Mouse (Mus musculus) midbrain, embryonic 10.5 days (tissue): ENCODE measurements around the gene 1700056E22Rik. TPM values are rescaled to one million over a fixed set of nuclear protein-coding genes. Genes with fewer than 3 reads are reported as not detected.
A peak's percentile ranks its signal among the peaks of the same experiment; 100 is the strongest.

Experiments used
- DNase-seq: peaks from one replicate; pipeline ENCODE4 v3.0.0-alpha.2; 2017; ENCODE audit warnings: low spot score
- H3K27ac ChIP-seq: fragments of 300-500 bp; sonication (generic); replicated peaks from 2 replicates; pipeline ENCODE4 v1.5.1; 2016; ENCODE audit warnings: mild to moderate bottlenecking
- H3K27me3 ChIP-seq: fragments of 300-500 bp; sonication (generic); 2 replicates; pipeline ENCODE4 v1.6.1; 2016; ENCODE audit warnings: low read depth, mild to moderate bottlenecking; ENCODE audit not compliant: poor library complexity, severe bottlenecking
- H3K36me3 ChIP-seq: fragments of 300-500 bp; sonication (generic); 2 replicates; pipeline ENCODE4 v1.6.1; 2016; ENCODE audit warnings: mild to moderate bottlenecking, moderate library complexity
- H3K4me1 ChIP-seq: fragments of 300-500 bp; sonication (generic); 2 replicates; pipeline ENCODE4 v1.6.1; 2016
- H3K4me3 ChIP-seq: fragments of 300-500 bp; sonication (generic); 2 replicates; pipeline ENCODE4 v1.5.1; 2016; ENCODE audit warnings: mild to moderate bottlenecking, moderate library complexity
- H3K9me3 ChIP-seq: fragments of 300-500 bp; sonication (generic); replicated peaks from 2 replicates; pipeline ENCODE4 v1.6.1; 2016; ENCODE audit warnings: mild to moderate bottlenecking
- WGBS: fragments of 180-500 bp; shearing (Covaris S2); methylation state at CpG from one replicate; pipeline ENCODE4 v1.1.7; 2016; 5-methylcytosine and 5-hydroxymethylcytosine counted together
- polyA plus RNA-seq: library from polyadenylated mRNA; unstranded; fragments of >200 nt; fragmentation: Nextera tagmentation; extraction: Ambion mirVana; gene quantifications from 2 replicates; pipeline ENCODE4 v1.2.1, GENCODE M21; 2016

1700056E22Rik gene
- polyA plus RNA-seq, 1 experiment from 2014 or later = 2.1 TPM

DNA sequence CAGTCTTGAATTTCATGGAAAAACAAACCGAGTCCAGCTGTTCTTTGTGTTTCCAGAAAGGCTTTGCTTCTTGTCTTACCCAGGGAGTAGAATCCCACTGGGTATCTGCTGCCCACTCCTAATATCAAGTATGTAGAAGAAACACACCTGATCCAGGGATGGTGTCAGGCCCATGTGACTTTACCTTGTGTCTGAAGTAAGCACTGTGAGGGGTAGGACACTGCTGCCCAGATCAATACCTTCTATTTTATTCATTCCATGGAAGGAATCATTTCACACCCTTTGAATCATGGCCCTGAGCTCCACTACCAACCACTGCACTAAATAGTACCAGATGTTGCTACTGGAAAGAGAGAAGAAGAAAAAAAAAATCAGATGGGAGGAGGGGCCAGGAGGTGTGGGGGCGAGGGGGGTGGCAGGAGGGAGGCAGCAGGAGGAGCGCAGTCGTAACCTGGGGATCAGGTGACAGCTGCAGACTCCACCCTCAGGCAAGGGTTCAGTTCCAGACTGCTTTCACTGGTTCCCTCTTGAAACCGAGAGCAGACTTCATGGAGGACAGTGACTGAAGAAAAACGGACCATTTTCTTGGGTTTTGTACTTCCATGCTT is 12.1 kb upstream of the 1700056E22Rik start:
- no peaks in the 10 kb centered on the region for H3K27me3 ChIP-seq
- H3K36me3 ChIP-seq = 0 out of 2 replicates have a peak, but pooled peaks cover 3% of the 10 kb centered on the region
- H3K4me3 ChIP-seq = no peak overlapping the region
- H3K9me3 ChIP-seq = no peaks in the 10 kb centered on the region
- H3K27ac ChIP-seq = no peak overlapping the region
- DNase-seq = no peak
- 65% methylated on average over 6 of the region's 6 CpGs for WGBS
- H3K4me1 ChIP-seq = 0 out of 2 replicates have a peak, but pooled peaks cover 3% of the 10 kb centered on the region

DNA sequence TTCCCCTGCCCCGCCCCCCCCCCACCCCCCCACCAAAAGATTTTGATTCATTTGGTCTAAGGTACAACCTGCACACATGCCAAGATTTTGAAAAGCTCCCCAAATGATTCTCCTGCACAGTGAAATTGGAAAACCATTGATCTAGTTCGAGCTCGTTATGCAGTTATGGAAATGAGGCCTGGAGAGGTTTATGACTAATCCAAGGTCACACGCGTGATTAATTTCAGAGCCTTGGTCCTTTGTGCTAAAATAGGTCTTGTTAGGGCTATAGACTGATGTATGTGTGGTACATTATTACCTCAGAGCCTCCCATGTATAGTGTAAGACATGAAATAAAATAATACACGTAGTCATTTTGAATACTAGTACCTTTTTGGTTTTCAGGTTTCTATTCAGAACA is 9.3 kb upstream of the 1700056E22Rik start:
- Histone ChIP-seq H3K36me3 (peaks cover 13% of the 10 kb centered on the region), H3K27ac (no peak overlapping the region), H3K4me3 (no peak overlapping the region), H3K27me3 (no peaks in the 10 kb centered on the region), H3K4me1 (peaks cover 8% of the 10 kb centered on the region), H3K9me3 (no peaks in the 10 kb centered on the region)
- no peak for DNase-seq
- 89% methylated on average over 6 of the region's 6 CpGs for WGBS

DNA sequence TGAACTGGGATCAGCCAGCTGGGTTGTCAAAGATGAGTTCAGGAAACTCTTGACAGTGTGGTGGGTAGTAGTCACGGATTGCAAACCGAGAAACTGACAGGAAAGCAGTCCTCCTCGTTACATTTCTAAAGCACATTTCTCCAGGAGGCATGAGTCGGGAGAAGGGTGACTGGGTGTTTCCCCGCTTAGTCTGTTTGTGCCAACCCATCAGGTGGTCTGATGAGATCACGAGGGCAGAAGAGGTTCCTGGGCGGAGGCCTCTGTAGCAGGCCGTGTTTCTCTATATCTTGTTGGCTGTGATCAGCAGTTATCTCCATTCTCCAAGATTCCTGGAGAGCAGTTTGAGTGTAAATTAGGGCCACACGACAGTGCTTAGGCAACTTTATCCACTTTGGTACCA is 8.6 kb upstream of the 1700056E22Rik start:
- 78% methylated on average over 9 of the region's 9 CpGs for WGBS
- Histone ChIP-seq H3K4me1 (peaks cover 8% of the 10 kb centered on the region), H3K27ac (no peak overlapping the region), H3K9me3 (no peaks in the 10 kb centered on the region), H3K4me3 (no peak overlapping the region), H3K36me3 (peaks cover 20% of the 10 kb centered on the region), H3K27me3 (no peaks in the 10 kb centered on the region)
- no peak for DNase-seq

- DNase-seq = no peak
- peaks cover 10% of the 10 kb centered on the region for H3K4me1 ChIP-seq
- no peaks in the 10 kb centered on the region for H3K27me3 ChIP-seq
- H3K9me3 ChIP-seq = no peaks in the 10 kb centered on the region
- no peak overlapping the region for H3K4me3 ChIP-seq
- no peak overlapping the region for H3K27ac ChIP-seq
- H3K36me3 ChIP-seq = peaks cover 27% of the 10 kb centered on the region
- WGBS = 73% methylated on average over 9 of the region's 9 CpGs
Measured at GRCm38 (mm10) chr1:184041778-184042573, 7.9 kb upstream of the 1700056E22Rik start.

DNA sequence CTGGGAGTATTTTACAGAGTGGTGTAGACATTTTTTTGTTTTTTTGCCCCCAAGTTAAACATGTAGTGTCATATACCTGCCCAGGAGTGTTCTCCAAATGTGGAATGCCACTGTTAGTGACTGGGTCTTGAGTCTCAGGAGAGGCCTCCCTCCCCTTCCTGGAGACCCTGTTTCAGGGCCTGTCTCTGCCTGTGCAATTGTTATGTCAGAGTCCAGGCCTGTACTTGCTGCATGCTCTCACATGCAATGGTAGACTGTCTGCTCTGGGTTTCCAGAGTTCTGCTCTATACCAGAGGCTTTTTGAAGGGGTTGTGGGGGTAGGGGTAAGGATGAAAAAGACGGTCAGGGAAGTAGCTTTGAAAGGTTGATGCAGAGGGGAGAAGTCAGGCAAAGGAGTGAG is 6.8 kb upstream of the 1700056E22Rik start:
- Histone ChIP-seq H3K4me3 (no peak overlapping the region), H3K9me3 (no peaks in the 10 kb centered on the region), H3K4me1 (peaks cover 19% of the 10 kb centered on the region), H3K27me3 (no peaks in the 10 kb centered on the region), H3K36me3 (peaks cover 31% of the 10 kb centered on the region), H3K27ac (no peak overlapping the region)
- 93% methylated on average over 1 of the region's 1 CpGs for WGBS
- no peak for DNase-seq

GRCm38 (mm10) chr1:184040181-184040580 is 6.1 kb upstream of the 1700056E22Rik start:
- no peaks in the 10 kb centered on the region for H3K9me3 ChIP-seq
- H3K36me3 ChIP-seq = peaks cover 31% of the 10 kb centered on the region
- no peaks in the 10 kb centered on the region; the same call in 1 of the 2 replicates for H3K27me3 ChIP-seq
- no peak overlapping the region for H3K4me3 ChIP-seq
- peaks cover 26% of the 10 kb centered on the region for H3K4me1 ChIP-seq
- WGBS = 81% methylated on average over 11 of the region's 11 CpGs
- DNase-seq = no peak
- H3K27ac ChIP-seq = no peak overlapping the region

GRCm38 (mm10) chr1:184039301-184039700 is 5.2 kb upstream of the 1700056E22Rik start:
- 89% methylated on average over 10 of the region's 10 CpGs for WGBS
- Histone ChIP-seq H3K27me3 (no peaks in the 10 kb centered on the region; the same call in 1 of the 2 replicates), H3K27ac (no peak overlapping the region), H3K9me3 (no peaks in the 10 kb centered on the region), H3K36me3 (peaks cover 31% of the 10 kb centered on the region), H3K4me3 (no peak overlapping the region), H3K4me1 (peaks cover 31% of the 10 kb centered on the region)
- DNase-seq = no peak

GRCm38 (mm10) chr1:184037802-184038201 is 3.7 kb upstream of the 1700056E22Rik start:
- Histone ChIP-seq H3K36me3 (peaks cover 28% of the 10 kb centered on the region), H3K27me3 (no peaks in the 10 kb centered on the region; the same call in 1 of the 2 replicates), H3K9me3 (no peaks in the 10 kb centered on the region), H3K4me3 (no peak overlapping the region), H3K4me1 (peaks cover 36% of the 10 kb centered on the region), H3K27ac (no peak overlapping the region)
- WGBS = 91% methylated on average over 4 of the region's 4 CpGs
- DNase-seq = no peak

- no peaks in the 10 kb centered on the region for H3K9me3 ChIP-seq
- WGBS = 11% methylated on average over 12 of the region's 12 CpGs
Measured at GRCm38 (mm10) chr1:184035346-184035903, 1.3 kb upstream of the 1700056E22Rik start.

DNA sequence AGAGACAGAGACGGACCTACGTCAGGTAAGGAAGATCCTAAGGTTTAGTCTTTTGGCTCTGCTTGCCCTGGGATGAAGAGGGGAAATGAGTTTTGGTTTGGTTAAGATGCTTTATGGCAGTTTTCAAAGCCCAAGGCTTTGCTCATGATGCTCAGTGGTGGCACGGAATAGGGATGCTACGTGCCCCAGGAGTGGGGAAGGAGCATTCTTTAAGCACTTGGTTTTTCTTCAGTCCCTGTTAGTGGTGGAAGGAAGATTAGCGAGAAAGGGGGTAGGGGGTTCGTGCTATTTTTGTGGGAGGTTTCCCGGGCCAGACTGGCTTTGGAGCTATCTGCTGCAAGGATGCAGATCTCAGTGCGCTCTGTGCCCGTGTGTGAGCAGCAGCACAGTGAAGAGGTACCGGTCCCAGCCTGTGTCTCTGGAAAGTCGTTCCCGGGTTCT is 660 bp upstream of the 1700056E22Rik start:
- peaks cover 10% of the 10 kb centered on the region for H3K27me3 ChIP-seq
- peaks cover 28% of the 10 kb centered on the region for H3K36me3 ChIP-seq
- peaks cover 34% of the 10 kb centered on the region for H3K4me1 ChIP-seq
- DNase-seq = peak; percentile 58
- no peaks in the 10 kb centered on the region for H3K9me3 ChIP-seq
- peak overlapping the region; percentile 86 for H3K4me3 ChIP-seq
- peak overlapping the region; percentile 99 for H3K27ac ChIP-seq
- WGBS = under 1% methylated on average over 12 of the region's 12 CpGs

More at GRCm38 (mm10) chr1:184035346-184035903, 1.3 kb upstream of the 1700056E22Rik start:
- peak overlapping the region; percentile 99 for H3K27ac ChIP-seq
- peaks cover 38% of the 10 kb centered on the region for H3K4me1 ChIP-seq
- DNase-seq = no peak
- H3K36me3 ChIP-seq = peaks cover 28% of the 10 kb centered on the region
- H3K27me3 ChIP-seq = peaks cover 7% of the 10 kb centered on the region
- peak overlapping the region; percentile 86 for H3K4me3 ChIP-seq

DNA sequence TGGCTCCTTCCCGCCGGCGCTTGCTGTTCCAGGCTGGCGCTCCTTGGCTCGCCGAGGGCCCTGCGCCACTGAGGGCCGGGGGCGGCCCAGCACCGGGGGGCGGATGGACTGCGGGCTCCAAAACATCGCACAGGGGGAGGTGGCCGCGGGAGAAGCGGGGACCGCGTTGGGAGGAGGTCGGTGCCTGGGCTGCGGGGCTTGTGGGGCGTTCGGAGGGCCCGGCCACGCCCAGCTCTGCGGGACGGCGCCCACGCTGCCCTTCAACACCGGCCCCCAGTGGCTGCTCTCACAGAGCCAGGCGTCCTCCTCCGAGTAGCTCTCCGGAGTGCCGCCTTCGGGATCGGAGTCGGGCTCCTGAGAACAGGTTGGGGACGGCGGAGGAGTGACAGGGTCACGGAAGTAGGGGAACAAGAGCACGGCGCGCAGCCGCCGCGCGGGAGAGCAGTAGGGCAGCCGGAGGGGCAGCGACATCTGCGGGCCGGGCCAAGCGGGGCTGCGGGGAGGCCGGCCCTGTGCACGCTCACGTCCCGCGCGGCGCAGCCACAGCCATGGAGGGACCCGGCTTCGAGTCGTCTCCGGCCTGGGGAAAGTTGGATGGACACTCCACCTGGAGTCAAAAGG is 601 bp downstream of the 1700056E22Rik start:
- Histone ChIP-seq H3K4me3 (peak overlapping the region; percentile 86), H3K27ac (peak overlapping the region; percentile 99), H3K27me3 (peaks cover 10% of the 10 kb centered on the region), H3K9me3 (no peaks in the 10 kb centered on the region), H3K4me1 (peaks cover 34% of the 10 kb centered on the region), H3K36me3 (peaks cover 19% of the 10 kb centered on the region)
- DNase-seq = peak; percentile 81
- WGBS = under 1% methylated on average over 63 of the region's 63 CpGs

GRCm38 (mm10) chr1:184032682-184033389 is 1.3 kb downstream of the 1700056E22Rik start:
- WGBS = 20% methylated on average over 19 of the region's 19 CpGs
- Histone ChIP-seq H3K4me3 (peak overlapping the region; percentile 86), H3K9me3 (no peaks in the 10 kb centered on the region), H3K4me1 (peaks cover 34% of the 10 kb centered on the region), H3K36me3 (peaks cover 12% of the 10 kb centered on the region), H3K27ac (peak overlapping the region; percentile 99), H3K27me3 (peaks cover 10% of the 10 kb centered on the region)
- no peak for DNase-seq
